Mouse (Mus musculus) bone marrow, adult 2 months (tissue): Measurements from ENCODE around the gene Ewsr1.

Source experiments
- CTCF ChIP-seq: fragments of 200-500 bp; IDR thresholded peaks from 2 replicates; pipeline ENCODE4 v1.5.1; 2011; ENCODE audit warnings: low read length, control low read depth; ENCODE audit not compliant: control insufficient read depth, insufficient read depth
- POLR2A ChIP-seq: fragments of 200-500 bp; IDR thresholded peaks from 2 replicates; pipeline ENCODE4 v1.6.1; 2011; ENCODE audit warnings: low read depth, mild to moderate bottlenecking, control low read depth, low read length, borderline replicate concordance; ENCODE audit not compliant: control insufficient read depth

GRCm38 (mm10) chr11:5035421-5035820, 63.6 kb downstream of the Ewsr1 start:
- TF ChIP-seq CTCF (no peak), POLR2A (no peak)
